11 mouse cellular contexts compared by ENCODE assay signal in genomic region chr9:68820478-68820877, GRCm38 (mm10).
DNase-seq lines count a peak whose midpoint lies in the region; ATAC-seq and TF ChIP-seq lines count a peak whose summit lies in the region.
"Had no signal": no experiment of that assay in that cellular context is flagged by ENCODE, and none has a peak within 500 bp of the region (broad histone marks: within the 10 kb centered on the region; RNA-seq: fewer than 3 reads in every experiment).

No protein-coding gene starts in this region.

- no peak overlapping the region for H3K4me3 ChIP-seq in stomach, postnatal 0 days (ENCODE audit: low read depth, low read length)
- H3K4me3 ChIP-seq: embryonic facial prominence, embryonic 12.5 days had no signal

- TF ChIP-seq EP300 in stomach, postnatal 0 days (optimal IDR thresholded peaks at IDR 0.05) = no peak

- intact Hi-C loops in left cerebral cortex, postnatal 25 days (cut with DNase I) = no loop called here

- TF ChIP-seq CTCF in stomach, postnatal 0 days (IDR thresholded peaks at IDR 0.05; ENCODE audit: low read depth) = no peak

- no peak for DNase-seq in frontal cortex, postnatal 25 days (ENCODE audit: low spot score in 2 of 2)
- DNase-seq in layer of hippocampus, postnatal 36 days = peak; percentile 3 to 9
- no peak for DNase-seq in layer of hippocampus, adult 18-20 months (ENCODE audit: low spot score in 2 of 2)
- DNase-seq in cerebellum, adult 9-10 months = peak; percentile 97
- DNase-seq in left cerebral cortex, postnatal 25 days (ENCODE audit: low spot score in 2 of 2) = peak; percentile 10 to 59
- DNase-seq in spleen, adult 18-20 months = no peak
- DNase-seq in stomach, postnatal 0 days (ENCODE audit: low spot score) = no peak

- H3K27me3 ChIP-seq in stomach, postnatal 0 days (ENCODE audit: control insufficient read depth, insufficient read depth, low read length) = no peaks in the 10 kb centered on the region
- H3K27me3 ChIP-seq: embryonic facial prominence, embryonic 12.5 days had no signal

- no peaks in the 10 kb centered on the region for H3K4me1 ChIP-seq in stomach, postnatal 0 days (replicated peaks; ENCODE audit: control insufficient read depth, insufficient read depth)

- H3K27ac ChIP-seq in stomach, postnatal 0 days (replicated peaks) = no peak overlapping the region
- H3K27ac ChIP-seq: embryonic facial prominence, embryonic 12.5 days; liver, embryonic 14.5 days had no signal

- H3K9me3 ChIP-seq in stomach, postnatal 0 days (ENCODE audit: control insufficient read depth, low read length) = no peaks in the 10 kb centered on the region
- H3K9me3 ChIP-seq: embryonic facial prominence, embryonic 12.5 days had no signal

- H3K9ac ChIP-seq in stomach, postnatal 0 days (ENCODE audit: low read length) = no peak overlapping the region
- H3K9ac ChIP-seq: embryonic facial prominence, embryonic 12.5 days; liver, embryonic 14.5 days had no signal

- H3K4me2 ChIP-seq in stomach, postnatal 0 days (replicated peaks; ENCODE audit: low read depth) = no peak overlapping the region
- H3K4me2 ChIP-seq: embryonic facial prominence, embryonic 12.5 days; midbrain, embryonic 11.5 days had no signal

- 0 out of 2 replicates have a peak, but pooled peaks have one; percentile 57 for ATAC-seq in frontal cortex, adult (ENCODE audit: low TSS enrichment)
- ATAC-seq in stomach, postnatal 0 days (ENCODE audit: low FRiP score, low TSS enrichment) = no peak

- no peaks in the 10 kb centered on the region for H3K36me3 ChIP-seq in stomach, postnatal 0 days (ENCODE audit: control insufficient read depth, insufficient read depth, low read length)
- H3K36me3 ChIP-seq: embryonic facial prominence, embryonic 12.5 days had no signal

Comparison
In these comparisons a context has a peak if more than half of its experiments do, and no peak if none do; other contexts are left out.
1. DNase-seq: peak in layer of hippocampus, postnatal 36 days (2 of 2), cerebellum, adult 9-10 months (single experiment) and left cerebral cortex, postnatal 25 days (2 of 2); none in frontal cortex, postnatal 25 days (0 of 2), layer of hippocampus, adult 18-20 months (0 of 2), spleen, adult 18-20 months (0 of 2) and stomach, postnatal 0 days (single experiment).